In the genomic region with DNA sequence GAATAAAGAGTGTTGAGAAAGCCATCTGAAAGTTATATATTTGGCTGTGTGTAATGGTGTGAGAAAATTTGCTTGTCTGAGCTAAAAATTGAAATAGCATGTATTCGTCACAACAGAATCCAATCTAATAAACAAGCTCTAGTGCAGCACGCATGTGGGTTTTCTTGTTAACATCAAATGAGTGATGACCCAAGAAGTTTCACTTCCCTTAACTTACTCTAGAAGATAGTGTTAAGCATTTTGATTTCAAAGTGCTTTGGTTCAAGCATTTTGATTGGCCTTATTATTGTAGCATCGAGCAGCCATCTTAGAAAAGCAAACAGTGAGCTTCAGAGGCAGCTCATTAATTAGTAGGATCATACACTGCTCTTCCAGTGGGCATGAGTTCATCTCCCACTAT, we compare ENCODE assay signal across 25 mouse cellular contexts.
A peak's percentile ranks its signal among the peaks of the same experiment; 100 is the strongest.
DNase-seq lines count a peak whose midpoint lies in the region; ATAC-seq and TF ChIP-seq lines count a peak whose summit lies in the region.
"Had no signal": no experiment of that assay in that cellular context is flagged by ENCODE, and none has a peak within 500 bp of the region (broad histone marks: within the 10 kb centered on the region; RNA-seq: fewer than 3 reads in every experiment).

No protein-coding gene starts in this region.

- no peaks in the 10 kb centered on the region for H3K27me3 ChIP-seq in CH12.LX (replicated peaks)
- no peaks in the 10 kb centered on the region for H3K27me3 ChIP-seq in splenic B cell, adult 2 months (ENCODE audit: control insufficient read depth, insufficient read depth, low read length, poor library complexity, severe bottlenecking)
- H3K27me3 ChIP-seq: forebrain, embryonic 13.5 days; heart, embryonic 12.5 days; heart, embryonic 15.5 days had no signal

- no peak for TF ChIP-seq POLR2A in CH12.LX (IDR thresholded peaks at IDR 0.05; ENCODE audit: low read depth, low read length)

- in situ Hi-C loops in CH12.LX (cut with MboI; ENCODE audit: low pct_ligation_motif_present, low pct_unique_long_range_greater_than_20kb, low sequenced_read_pairs) = no loop called here

- no peak overlapping the region for H3K9ac ChIP-seq in CH12.LX (ENCODE audit: insufficient read depth, low read depth)
- H3K9ac ChIP-seq: forebrain, embryonic 13.5 days; heart, embryonic 12.5 days; heart, embryonic 15.5 days; hindbrain, embryonic 14.5 days had no signal

- no peak for TF ChIP-seq RAD21 in CH12.LX (IDR thresholded peaks at IDR 0.05; ENCODE audit: low read depth, low read length)

- H3K36me3 ChIP-seq in CH12.LX (replicated peaks in 1 of 2; ENCODE audit: control insufficient read depth in 1 of 2, insufficient read depth in 1 of 2, low read length in 1 of 2) = no peaks in the 10 kb centered on the region
- H3K36me3 ChIP-seq in splenic B cell, adult 2 months (ENCODE audit: control insufficient read depth, insufficient read depth, low read length, poor library complexity, severe bottlenecking) = no peaks in the 10 kb centered on the region
- H3K36me3 ChIP-seq: forebrain, embryonic 10.5 days; heart, embryonic 12.5 days; heart, embryonic 15.5 days had no signal

- peaks cover 0 to 14% of the 10 kb centered on the region in 2 experiments; a peak in 1 of 4 replicates for H3K4me1 ChIP-seq in CH12.LX (ENCODE audit: control insufficient read depth in 1 of 2, insufficient read depth in 2 of 2)
- H3K4me1 ChIP-seq: forebrain, embryonic 10.5 days; forebrain, embryonic 13.5 days; heart, embryonic 15.5 days had no signal

- H3K9me3 ChIP-seq in CH12.LX (replicated peaks; ENCODE audit: low read length) = no peaks in the 10 kb centered on the region
- H3K9me3 ChIP-seq: forebrain, embryonic 10.5 days; forebrain, embryonic 13.5 days; heart, embryonic 12.5 days; heart, embryonic 15.5 days had no signal

- peak; percentile 67 for ATAC-seq in granulocyte monocyte progenitor cell, adult 5-6 weeks (replicated peaks; ENCODE audit: poor library complexity, severe bottlenecking)
- ATAC-seq in megakaryocyte progenitor cell, adult 5-6 weeks (replicated peaks; ENCODE audit: poor library complexity) = peak; percentile 34
- ATAC-seq: forebrain, embryonic 13.5 days; forebrain, embryonic 16.5 days; hindbrain, postnatal 0 days had no signal

- no peaks in the 10 kb centered on the region for H3K79me2 ChIP-seq in CH12.LX (replicated peaks; ENCODE audit: control insufficient read depth, extremely low read depth, insufficient read depth, poor library complexity, severe bottlenecking)

- no peak overlapping the region for H3K4me2 ChIP-seq in CH12.LX (ENCODE audit: insufficient read depth, low read depth, poor library complexity, severe bottlenecking)
- H3K4me2 ChIP-seq: forebrain, embryonic 13.5 days; heart, embryonic 12.5 days; heart, embryonic 15.5 days; hindbrain, embryonic 14.5 days had no signal

- dilution Hi-C loops in CH12.LX (cut with MboI; ENCODE audit: extremely low pct_ligation_motif_present, extremely low pct_unique_long_range_greater_than_20kb, low sequenced_read_pairs) = no loop called here

- H3K27ac ChIP-seq in CH12.LX (ENCODE audit: insufficient read depth, low read depth) = no peak overlapping the region
- H3K27ac ChIP-seq: forebrain, embryonic 10.5 days; forebrain, embryonic 13.5 days; gastrocnemius, adult 2 months; heart, embryonic 15.5 days; hindbrain, embryonic 14.5 days; hindbrain, postnatal 0 days had no signal

- H3K4me3 ChIP-seq in CH12.LX (replicated peaks in 1 of 3; ENCODE audit: low read depth in 2 of 3, low read length in 2 of 3, poor library complexity in 1 of 3) = no peak overlapping the region
- H3K4me3 ChIP-seq: forebrain, embryonic 10.5 days; forebrain, embryonic 13.5 days; gastrocnemius, adult 2 months; heart, embryonic 12.5 days; heart, embryonic 15.5 days had no signal

- peak; percentile 38 for DNase-seq in CH12.LX (ENCODE audit: extremely low read depth)
- DNase-seq in splenic B cell, adult 2 months (ENCODE audit: low read depth, low spot score) = peak; percentile 70
- no peak for DNase-seq in right cerebral cortex, postnatal 10 days (ENCODE audit: low spot score in 2 of 2)
- DNase-seq in cerebellum, adult 11 months = no peak
- no peak for DNase-seq in adrenal gland, adult 18-20 months (ENCODE audit: low spot score in 2 of 2)
- no peak for DNase-seq in lung, postnatal 10 days
- DNase-seq: adrenal gland, adult 8-10 months; adrenal gland, postnatal 25 days; cerebellum, adult 2 months; cerebellum, adult 9-11 months; cerebellum, postnatal 25 days; gastrocnemius, adult 2 months; gastrocnemius, postnatal 14 days; heart, adult 18-20 months; heart, postnatal 10 days; heart, postnatal 36 days had no signal

- TF ChIP-seq EP300 in CH12.LX (IDR thresholded peaks at IDR 0.05; ENCODE audit: low read length) = peak; percentile 33; the same call in 1 of the 2 replicates

- no peak for TF ChIP-seq CTCF in CH12.LX (conservative IDR thresholded peaks at IDR 0.05 in 1 of 2, IDR thresholded peaks at IDR 0.05 in 1 of 2; ENCODE audit: low read depth in 2 of 2, low read length in 2 of 2)

TF ChIP-seq in CH12.LX, 34 proteins besides CTCF, POLR2A, EP300 and RAD21:
- TF ChIP-seq BHLHE40 (IDR thresholded peaks at IDR 0.05; ENCODE audit: low read depth, low read length) (0 out of 2 replicates have a peak, but pooled peaks have one; percentile 31), SMC3 (IDR thresholded peaks at IDR 0.05; ENCODE audit: low read depth, low read length) (no peak), PAX5 (IDR thresholded peaks at IDR 0.05; ENCODE audit: low read length) (no peak), CHD1 (IDR thresholded peaks at IDR 0.05; ENCODE audit: low read depth, low read length) (no peak), IRF4 (IDR thresholded peaks at IDR 0.05; ENCODE audit: low read depth, low read length) (peak; percentile 68; the same call in 1 of the 2 replicates)

Comparison
In these comparisons a context has a peak if more than half of its experiments do, and no peak if none do; other contexts are left out.
1. DNase-seq: peak in CH12.LX (single experiment) and splenic B cell, adult 2 months (single experiment); none in right cerebral cortex, postnatal 10 days (0 of 2), cerebellum, adult 11 months (single experiment), adrenal gland, adult 18-20 months (0 of 2) and lung, postnatal 10 days (single experiment).